Mouse (Mus musculus) right cerebral cortex, adult 2 months (tissue): Measurements from ENCODE around the gene Icam2.

ENCODE experiments used
- DNase-seq, 2 experiments: peaks; one replicate each; pipeline ENCODE4 v3.0.0; 2021 to 2022; ENCODE audit warnings: low spot score in 2 of 2

Gene Icam2

DNA sequence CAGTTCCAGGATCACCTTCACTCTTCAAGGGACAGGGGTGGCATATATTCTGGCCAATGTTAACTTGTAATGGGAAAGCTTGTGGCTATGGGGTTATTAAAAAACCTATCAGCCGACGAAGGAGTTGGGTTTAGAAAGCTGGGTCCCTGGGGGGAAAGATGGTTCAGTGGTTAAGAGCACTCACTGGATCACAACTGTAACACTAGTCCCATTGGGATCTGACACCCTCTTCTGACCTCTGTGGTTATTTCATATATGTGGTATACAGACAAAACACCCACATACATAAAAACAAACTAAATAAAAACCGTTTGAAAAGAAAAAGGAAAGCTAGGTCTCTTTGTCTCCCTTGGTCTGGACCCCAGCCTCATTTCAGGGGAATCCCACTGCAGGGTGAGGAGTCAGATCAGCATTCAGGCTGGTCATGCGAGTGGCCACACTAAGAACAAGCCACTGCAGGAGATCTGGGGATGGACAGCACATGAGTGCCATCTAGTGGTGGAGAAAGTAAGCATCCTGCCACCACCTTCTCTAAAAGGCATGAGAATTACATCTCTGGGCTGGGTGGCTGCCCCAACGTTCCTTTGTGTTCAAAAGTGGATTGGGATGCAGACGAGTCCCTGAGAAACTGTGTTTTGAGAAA is 3.8 kb upstream of the Icam2 start:
- DNase-seq = peak; percentile 77 to 79

DNA sequence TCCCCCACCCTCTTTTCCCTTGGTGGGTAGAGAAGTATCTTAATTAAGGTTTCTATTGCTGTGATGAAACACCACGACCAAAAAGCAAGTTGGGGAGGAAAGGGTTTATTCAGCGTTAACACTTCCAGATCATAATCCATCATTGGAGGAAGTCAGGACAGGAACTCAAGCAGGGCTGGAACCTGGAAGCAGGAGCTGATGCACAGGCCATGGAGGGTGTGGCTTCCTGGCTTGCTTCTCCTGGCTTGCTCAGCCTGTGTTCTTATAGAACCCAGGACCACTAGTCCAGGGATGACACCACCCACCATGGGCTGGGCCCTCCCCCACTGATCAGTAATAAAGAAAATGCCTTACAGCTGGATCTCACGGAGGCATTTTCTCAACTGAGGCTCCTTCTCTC is 2.9 kb upstream of the Icam2 start:
- DNase-seq = no peak

DNA sequence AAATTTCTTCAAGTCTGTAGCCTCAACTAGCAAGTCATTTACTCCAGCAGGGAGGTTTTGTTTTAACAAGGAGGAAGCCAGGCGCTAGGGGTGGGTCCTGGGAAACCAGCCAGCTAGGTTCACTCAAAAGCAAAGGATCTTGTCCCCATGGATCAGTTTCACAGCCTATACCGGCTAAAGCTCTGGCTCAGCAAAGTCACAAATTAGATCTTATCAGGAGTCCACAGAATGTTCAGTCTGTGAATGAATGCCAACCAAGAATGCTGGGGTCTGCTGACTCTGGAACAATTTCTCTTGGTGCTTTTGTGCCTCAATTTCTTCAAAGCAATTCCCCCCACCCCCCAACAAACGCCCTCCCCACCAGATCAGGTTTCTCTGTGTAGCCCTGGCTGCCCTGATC is 1.7 kb upstream of the Icam2 start:
- no peak for DNase-seq

DNA sequence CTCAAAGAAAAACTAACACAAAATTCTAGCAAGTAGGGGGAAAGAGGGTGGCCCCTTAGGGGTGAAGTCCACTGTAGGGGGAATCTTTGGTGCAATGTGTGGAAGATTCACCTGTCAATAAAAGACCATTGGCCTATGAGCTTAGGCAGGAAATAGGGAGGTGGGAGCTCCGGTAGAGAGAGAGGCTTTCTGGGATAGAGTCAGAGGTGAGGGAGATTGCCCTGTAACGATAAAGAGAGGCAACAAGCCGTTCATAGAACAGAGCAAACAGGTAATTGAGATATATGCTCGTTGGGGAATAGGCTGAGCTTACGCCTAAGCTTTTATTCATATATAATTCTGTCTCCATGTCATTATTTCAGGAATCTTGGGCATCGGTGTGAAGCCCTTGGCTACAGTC is 855 bp downstream of the Icam2 start:
- DNase-seq = no peak

DNA sequence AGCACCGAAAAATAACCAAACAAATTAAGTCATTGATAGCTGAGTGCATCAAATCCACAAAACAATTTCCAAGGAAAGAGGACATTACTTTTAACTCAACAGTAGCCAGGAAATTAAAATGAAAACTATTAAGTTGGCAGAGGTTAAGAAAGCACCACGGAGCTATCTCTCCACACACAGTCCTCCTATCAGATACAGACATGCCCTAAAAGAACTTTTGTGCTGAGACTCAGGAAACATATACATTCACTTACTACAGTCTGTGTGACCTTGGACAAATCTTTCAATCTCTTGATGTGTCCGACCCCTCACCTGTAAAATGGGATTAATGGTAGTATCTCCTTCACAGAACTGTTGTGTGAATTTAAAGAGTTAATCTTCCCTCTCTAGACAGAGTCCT is 1.5 kb downstream of the Icam2 start:
- DNase-seq = no peak

DNA sequence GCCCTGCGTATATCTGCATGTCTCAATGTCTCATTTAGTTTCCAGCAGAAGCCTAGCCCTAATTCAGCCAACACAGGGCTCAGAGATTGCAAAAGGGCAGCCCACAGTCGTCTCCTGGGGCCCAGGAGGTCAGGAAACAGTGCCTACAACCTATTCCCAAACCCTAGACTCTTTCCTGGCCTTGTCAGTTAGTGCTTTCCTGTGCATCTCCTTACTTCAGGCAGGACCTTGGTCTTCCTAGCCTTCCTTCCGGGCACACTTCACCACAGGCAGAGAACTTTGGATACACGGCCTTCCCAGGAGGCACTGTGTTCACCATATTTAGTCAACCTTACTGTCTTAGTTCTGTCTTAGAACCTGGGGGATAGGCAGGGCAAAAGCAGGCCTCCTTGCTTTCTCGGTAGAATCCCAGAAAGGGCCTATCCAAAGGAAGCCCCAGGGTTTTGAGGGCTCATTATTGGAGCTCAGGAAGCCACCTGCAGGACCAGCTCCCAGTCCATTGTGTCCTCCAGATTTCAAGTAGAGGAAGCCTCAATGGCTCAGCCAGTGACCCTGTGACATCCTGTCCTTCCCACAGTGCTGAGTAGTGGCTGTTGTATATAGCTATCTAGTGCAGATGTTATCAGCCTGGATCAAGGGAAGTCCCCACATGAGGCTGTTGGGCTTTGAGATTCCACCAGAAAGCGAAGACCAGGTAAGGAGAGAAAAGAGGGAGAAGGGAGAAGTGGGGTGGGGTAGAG is 4.7 kb downstream of the Icam2 start:
- DNase-seq = no peak

DNA sequence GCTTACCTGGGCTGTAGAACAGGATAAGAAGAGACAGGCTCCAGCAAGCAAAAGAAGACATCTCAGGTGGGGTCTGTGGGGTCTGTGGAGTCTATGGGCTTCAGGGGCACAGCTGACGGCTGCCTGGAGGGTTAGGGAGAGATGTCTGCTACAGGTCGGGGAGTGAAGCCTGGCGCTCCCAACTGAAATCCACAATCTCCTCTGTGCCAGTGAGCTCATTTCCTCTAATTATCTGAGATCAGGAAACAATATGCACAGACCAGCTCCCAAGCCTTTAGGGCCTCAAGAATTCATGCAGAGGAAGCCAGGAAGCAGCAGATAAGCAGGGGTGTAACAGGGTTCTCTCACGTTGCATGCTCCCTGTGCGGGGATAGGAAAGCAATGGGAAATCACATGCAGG is 5.5 kb downstream of the Icam2 start:
- DNase-seq = no peak

DNA sequence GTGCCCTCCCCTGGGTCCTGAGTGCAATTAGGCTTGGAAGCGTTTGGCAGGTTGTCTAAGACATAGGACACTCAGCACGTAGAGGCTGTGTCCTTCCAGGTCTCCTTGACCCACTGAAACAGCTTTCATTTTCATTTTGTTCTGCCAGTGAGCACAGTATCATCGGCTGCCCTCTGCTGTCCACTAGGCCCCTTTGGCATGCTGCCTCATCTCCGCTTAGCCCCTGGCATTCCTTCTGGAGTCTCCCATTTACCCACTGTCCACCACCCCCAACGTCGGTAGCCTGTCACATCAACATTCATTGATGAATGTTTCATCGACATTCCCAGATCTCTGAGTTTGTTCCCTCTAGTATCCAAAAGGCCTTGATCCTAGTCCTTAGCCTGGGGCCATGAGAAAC is 6.0 kb downstream of the Icam2 start:
- no peak for DNase-seq

DNA sequence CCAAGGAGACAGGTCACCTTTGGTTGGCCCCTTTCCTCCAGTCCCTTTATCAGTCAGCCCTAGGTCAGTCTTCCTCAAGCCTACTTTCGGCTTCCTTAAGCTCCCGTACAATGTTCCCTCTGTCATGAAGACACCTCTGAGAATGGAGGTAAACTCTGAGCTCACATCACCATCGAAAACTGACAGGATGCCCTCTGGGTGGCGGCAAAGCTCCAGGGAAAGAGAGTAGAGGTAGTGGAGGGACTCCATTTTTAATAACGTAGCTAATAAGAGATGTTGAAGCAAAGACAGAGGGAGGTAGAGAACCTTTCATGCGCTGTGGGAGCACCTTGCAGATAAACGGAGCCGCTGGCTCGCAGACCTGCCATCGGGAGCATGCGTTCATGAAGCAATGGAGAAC is 6.9 kb downstream of the Icam2 start:
- DNase-seq = no peak

DNA sequence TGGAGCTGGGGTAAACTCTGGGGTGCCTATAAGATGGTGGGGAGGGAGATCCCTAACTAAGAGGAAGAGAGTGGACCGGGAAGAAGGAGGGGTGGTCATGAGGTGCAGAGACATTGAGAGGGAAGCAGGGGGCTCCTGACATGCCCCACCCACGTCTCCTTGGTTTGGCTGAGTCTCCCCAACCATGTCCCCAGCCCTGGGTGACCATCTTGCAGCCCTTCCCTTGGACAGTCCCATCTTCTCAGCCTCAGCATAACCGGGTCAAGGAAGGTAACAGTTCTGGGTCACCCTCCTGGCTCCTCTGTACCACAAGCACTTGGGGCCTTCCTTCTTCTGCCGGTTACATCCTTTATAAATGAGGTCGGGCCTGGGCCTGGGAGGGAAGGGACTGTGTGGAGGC is 12.9 kb downstream of the Icam2 start:
- DNase-seq = no peak

DNA sequence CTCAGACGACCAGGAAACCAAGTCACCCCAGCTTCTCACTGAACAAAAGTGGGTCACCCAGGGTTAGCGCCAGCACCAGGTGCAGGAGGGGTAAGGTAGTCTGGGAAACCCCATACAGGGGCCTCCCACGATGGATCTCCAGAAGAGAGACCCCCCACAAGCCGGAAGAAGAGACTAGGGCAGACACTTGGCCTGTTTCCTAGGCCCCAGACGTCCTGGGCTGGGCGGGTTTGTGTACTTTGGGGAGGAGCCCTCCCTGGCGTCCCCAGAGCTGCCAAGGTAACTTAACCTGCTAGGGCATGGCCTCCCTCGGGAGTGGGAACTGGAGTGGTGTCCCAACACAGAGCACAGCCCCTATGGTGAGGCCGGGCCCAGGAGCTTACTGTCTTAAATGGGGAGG is 13.3 kb downstream of the Icam2 start:
- DNase-seq = no peak

DNA sequence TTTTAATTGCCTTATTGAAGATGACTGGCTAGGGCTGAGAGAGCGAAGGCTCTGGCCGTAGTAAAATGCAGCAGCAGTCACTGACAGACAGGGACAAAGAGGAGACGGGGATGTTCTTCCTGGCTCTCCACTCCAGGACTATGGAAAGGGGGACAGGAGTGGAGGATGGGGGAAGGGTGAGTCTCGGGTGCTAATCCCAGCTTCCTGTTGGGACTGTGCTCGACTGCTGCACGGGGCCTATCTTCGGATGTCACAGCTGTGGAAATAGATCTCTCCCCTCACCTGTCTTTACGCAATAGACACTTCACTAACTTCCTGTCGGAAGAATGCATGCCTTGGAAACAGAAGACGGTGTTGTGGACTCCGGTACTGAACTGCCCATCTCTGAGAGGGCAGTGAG is 13.9 kb downstream of the Icam2 start:
- no peak for DNase-seq

DNA sequence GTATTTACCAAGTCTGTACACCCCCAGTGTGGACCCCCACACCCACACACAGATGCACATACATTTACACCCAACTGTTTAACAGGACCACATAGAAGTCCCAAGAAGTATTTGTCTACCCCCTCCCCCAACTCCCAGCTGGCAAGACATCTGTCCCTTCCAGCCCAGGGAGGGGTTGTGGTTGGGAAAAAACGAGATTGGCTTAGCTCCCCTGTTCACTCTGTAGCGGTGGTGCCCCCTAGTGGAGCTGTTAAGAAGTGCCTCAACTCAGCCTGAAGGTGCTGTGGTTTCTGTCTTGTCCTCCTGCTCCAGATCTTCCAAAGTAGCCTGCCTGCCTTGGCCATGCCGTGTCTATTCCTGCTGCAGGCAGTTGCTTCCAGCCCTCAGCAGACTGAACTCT is 21.6 kb downstream of the Icam2 start:
- peak; percentile 75 to 83 for DNase-seq

DNA sequence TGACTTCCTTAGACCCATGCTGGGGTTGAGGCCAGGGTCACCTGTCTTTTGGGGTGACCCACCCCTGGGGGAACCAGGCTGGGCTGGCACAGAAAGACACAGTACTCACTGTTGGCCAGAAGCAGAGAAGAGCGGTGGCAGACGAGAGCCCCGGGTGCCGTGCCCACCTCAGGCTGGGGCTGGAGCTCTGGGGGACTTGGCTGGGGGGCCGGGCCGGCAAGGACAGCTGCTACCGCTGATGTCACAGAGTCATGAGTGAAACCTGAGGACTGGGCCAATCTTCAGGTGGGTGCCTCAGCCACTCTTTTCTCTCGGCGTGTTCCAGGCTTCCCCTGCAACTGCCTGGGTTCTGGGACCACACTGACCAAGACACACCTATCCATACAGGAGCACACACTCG is 22.5 kb downstream of the Icam2 start, which contains the start of gene Prr29:
Prr29 (plus strand) TSS at position 107 of the 400 bp plus-strand sequence.
- DNase-seq = no peak

DNA sequence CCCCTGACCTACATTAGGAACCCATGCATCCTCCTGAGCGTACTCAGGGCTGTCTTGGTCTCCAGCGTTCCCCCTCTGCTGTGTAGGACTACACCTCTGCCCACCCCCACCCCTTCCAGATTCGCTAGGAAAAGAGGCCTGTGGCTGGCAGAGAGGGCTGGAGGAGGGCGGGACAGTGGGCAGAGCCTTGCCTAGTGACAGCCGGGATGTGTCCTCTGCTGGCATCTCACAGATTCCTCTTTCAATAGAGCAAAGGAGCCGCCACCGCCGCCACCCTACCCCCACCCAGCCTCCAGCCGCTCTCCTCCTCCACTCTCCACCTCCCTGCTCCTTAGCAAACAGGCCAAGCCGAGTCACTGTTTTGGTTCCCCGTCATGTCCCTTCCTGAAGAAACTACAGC is 23.2 kb downstream of the Icam2 start:
- DNase-seq = peak in 1 of 2 experiments; percentile 5

DNA sequence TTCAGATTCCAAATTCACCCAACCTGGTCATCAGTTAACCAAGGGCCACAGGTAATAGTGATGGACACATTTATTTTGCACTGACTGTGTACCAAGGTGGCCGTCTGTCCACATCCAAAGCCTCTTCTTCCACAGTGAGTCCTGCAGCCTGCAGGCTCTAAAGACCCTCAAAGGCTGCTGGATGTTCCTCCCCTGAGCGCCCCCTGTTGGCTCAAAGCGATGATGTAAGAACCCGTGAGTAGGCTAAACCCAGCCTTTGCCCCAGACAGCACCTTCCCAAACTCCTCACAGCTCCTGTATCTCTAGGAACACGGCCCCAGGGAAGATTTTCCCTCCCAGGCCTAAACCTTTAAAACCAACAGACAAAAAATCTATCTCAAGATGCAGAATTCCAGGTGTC is 28.5 kb downstream of the Icam2 start:
- no peak for DNase-seq

DNA sequence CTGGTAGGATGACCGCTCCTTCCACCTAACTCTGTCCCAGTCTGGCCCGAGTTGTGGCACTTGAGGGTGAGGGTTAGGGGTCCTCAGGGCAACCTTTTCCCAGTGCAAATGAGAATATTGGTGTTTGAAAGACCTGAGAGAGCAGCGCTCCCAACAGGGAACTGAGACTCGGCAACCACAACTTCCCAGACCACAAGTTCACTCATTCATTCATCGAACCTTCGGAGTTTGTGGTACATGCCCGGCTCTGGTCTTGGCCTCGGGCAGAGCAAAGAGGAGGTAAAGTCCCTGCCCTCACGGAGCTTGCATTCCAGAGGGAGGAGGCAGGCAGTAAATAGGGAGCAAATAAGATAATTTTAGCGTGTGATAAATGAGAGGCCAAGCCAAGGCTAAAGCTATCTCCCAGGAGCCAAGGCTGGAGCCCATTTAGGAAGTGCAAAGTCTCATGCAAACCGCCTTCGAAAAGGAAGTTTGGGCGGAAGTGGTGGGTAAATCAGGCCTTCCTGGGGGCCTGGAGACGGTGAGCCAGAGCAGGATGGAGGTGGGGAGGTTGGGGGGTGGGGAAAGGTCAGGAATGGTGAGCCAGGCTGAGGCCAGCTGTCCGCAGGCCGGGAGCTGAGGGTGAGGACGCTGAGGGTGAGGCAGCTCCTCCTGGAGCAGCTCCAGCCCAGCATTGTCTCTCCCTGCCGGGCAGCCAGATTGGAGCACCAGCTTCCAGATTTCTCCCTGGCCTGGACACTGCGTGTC is 32.3 kb downstream of the Icam2 start:
- no peak for DNase-seq

DNA sequence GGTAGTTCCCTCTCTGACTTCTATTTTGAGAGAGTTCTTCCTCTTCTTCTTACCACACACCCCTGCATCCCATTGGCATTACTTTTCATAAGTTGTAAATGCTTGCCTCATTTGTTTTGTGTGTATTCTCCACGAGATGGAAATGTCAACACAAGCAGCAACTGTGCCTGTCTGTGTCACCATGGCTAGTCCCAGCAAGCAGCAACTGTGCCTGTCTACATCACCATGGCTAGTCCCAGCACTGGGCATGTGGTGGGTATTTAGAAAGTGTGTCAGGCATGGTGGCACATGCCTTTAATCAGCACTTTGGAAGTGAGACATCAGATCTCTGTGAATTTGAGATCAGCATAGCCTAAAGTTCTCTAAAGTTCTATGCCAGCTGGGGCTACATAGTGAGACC is 33.7 kb downstream of the Icam2 start:
- DNase-seq = no peak

DNA sequence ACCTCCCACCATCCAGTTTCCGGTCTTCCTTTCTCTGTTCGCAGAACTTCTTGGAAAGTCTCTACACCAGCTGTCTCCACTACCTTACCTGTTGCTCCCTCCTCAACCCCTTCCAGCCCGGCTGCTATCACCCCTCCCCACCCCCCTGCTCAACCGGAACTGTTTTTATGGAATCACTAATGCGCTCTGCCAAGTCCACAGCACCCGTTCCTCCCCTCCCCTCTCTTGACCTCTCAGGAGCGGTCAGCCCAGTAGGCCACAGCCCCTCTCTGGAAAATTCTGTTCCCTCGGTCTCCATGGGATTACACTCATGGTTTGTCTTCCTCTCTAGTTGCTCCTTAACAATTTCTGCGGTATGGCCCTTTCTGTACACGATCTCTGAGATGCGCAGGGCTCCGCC is 34.7 kb downstream of the Icam2 start, which contains the start of gene Scn4a:
Scn4a (minus strand) TSS at position 101 of the 400 bp plus-strand sequence.
- DNase-seq = no peak

DNA sequence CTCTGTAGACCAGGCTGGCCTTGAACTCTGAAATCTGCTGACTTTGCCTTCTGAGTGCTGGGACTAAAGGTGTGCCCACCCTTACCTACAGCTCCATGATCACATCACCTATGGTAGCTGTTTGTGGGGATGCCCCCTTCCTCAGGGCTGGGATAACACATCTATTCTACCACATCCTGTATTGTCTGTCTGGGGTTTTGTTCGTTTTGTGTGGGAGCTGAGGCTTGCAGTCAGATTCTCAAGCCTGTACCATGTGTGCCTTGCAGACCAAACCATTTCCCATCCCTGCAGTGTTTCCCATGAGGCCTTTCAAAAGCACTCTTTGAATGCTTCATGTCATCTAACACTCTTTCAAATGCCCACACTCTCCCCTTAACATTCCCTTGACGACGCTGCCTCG is 35.9 kb downstream of the Icam2 start:
- DNase-seq = no peak

DNA sequence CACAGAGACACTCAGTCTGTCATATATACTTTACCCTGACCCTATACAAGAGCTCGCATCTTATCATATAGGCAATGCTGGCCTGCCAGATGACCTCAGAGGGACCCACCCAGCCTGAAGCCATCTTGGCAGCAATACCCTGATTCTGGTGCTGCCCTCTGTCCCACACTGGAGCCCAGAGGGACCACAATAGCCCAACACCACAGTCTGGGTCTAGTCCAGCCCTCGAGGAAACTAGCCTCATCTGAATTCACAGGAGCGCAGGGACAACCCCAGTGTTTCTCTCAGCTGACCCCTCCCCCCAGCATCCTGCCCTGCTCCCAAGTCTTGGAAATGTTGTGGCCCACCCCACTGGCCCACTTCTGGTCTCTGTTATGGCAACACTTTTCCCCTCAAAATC is 36.6 kb downstream of the Icam2 start:
- no peak for DNase-seq

DNA sequence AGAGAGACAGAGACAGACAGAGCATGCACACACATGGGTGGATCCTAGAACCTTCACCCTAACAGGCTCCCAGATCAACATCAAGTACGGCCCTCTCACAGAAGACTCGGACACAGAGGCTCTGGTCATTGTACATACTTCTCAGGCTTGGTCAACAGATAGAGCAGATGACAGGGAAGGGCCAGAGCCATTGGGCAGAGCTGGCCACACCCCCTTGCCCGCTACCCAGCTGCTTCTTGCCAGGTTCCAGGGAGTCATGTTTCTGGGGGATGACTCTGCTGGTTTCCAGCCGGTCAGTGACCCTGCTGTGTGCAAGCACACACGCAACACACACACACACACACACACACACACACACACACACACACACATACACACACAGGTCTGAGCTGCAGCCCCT is 37.0 kb downstream of the Icam2 start:
- DNase-seq = no peak

DNA sequence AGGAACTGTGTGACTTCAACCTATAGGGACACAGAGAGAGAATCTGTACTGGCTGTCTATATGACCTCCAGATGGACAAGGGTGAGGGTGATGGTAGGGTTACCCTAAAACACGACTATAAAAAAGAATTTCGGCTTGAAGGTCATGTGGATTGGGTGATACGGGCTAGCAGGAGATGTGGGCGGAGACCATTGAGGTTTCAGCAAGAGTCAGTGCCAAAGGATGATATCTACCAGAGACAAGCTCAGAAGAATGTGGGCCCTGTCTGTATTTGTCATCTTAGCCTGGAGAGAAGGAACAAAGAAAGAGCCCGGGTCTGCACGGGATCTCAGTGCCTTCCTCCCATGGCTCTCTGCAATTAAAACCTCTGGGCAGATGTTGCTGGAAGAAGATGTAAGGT is 38.1 kb downstream of the Icam2 start:
- no peak for DNase-seq
